Mouse (Mus musculus): ENCODE measurements around the gene Gpr152. TPM values are rescaled to one million over a fixed set of nuclear protein-coding genes. Genes with fewer than 3 reads are reported as not detected.

Gene Gpr152
- polyA plus RNA-seq, 1 experiment from 2014 or later: not detected

GRCm38 (mm10) chr19:4149764-4150461 lies 10.3 kb downstream of the Gpr152 start:
- H3K9ac ChIP-seq (replicated peaks): peak overlapping the region; percentile 94; the same call in 1 of the 2 replicates

GRCm38 (mm10) chr19:4150567-4151487 lies 11.2 kb downstream of the Gpr152 start:
- Histone ChIP-seq H3K27ac (ENCODE audit: low read depth) (no peak overlapping the region), H3K4me1 (ENCODE audit: insufficient read depth) (peaks cover 45% of the 10 kb centered on the region), H3K9me3 (ENCODE audit: low read length) (no peaks in the 10 kb centered on the region), H3K9ac (replicated peaks) (no peak overlapping the region), H3K36me3 (replicated peaks; ENCODE audit: insufficient read depth, low read length) (peaks cover 30% of the 10 kb centered on the region), H3K4me3 (ENCODE audit: low read depth, low read length) (no peak overlapping the region), H3K4me2 (ENCODE audit: low read depth, low read length) (no peak overlapping the region), H3K27me3 (ENCODE audit: insufficient read depth, low read length) (no peaks in the 10 kb centered on the region)
- DNase-seq (no peak), ATAC-seq (no peak)
- 88% methylated on average over 22 of the region's 22 CpGs for WGBS (ENCODE audit: insufficient replicate concordance)
- TF ChIP-seq CTCF (IDR thresholded peaks at IDR 0.05; ENCODE audit: low read depth) (no peak), EP300 (IDR thresholded peaks at IDR 0.05; ENCODE audit: low read depth) (no peak)

More at GRCm38 (mm10) chr19:4149764-4150461, 10.3 kb downstream of the Gpr152 start:
- peak overlapping the region; percentile 89 for H3K4me2 ChIP-seq (ENCODE audit: low read depth, low read length)
- 89% methylated on average over 17 of the region's 17 CpGs for WGBS (ENCODE audit: insufficient replicate concordance)
- no peaks in the 10 kb centered on the region for H3K9me3 ChIP-seq (ENCODE audit: low read length)
- TF ChIP-seq EP300 (IDR thresholded peaks at IDR 0.05; ENCODE audit: low read depth) (no peak), CTCF (IDR thresholded peaks at IDR 0.05; ENCODE audit: low read depth) (no peak)
- H3K27me3 ChIP-seq (ENCODE audit: insufficient read depth, low read length): no peaks in the 10 kb centered on the region
- H3K4me1 ChIP-seq (ENCODE audit: insufficient read depth): peaks cover 48% of the 10 kb centered on the region
- no peak overlapping the region for H3K27ac ChIP-seq (ENCODE audit: low read depth)
- ATAC-seq (no peak), DNase-seq (no peak)
- H3K4me3 ChIP-seq (ENCODE audit: low read depth, low read length): peak overlapping the region; percentile 86; the same call in 1 of the 2 replicates
- H3K36me3 ChIP-seq (replicated peaks; ENCODE audit: insufficient read depth, low read length): peaks cover 30% of the 10 kb centered on the region

DNA sequence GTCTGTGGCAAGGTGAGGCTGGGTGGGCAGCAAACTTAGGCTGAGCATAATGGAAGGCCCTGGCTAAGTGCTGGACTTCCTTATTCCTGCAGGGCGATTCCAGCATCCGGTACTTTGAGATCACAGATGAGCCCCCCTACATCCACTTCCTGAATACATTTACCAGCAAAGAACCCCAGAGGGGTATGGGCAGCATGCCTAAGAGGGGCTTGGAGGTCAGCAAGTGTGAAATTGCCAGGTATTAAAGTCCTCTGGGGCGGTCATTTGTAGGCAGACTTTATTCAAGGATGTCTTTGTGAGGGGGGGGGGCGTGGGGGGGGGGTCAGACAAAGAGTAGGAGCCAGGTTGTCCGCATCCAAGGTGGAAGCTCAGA lies 11.9 kb downstream of the Gpr152 start:
- H3K4me3 ChIP-seq (ENCODE audit: low read depth, low read length): no peak overlapping the region
- H3K9me3 ChIP-seq (ENCODE audit: low read length): no peaks in the 10 kb centered on the region
- no peak for DNase-seq
- H3K9ac ChIP-seq (replicated peaks): no peak overlapping the region
- H3K27me3 ChIP-seq (ENCODE audit: insufficient read depth, low read length): no peaks in the 10 kb centered on the region
- peaks cover 36% of the 10 kb centered on the region for H3K36me3 ChIP-seq (replicated peaks; ENCODE audit: insufficient read depth, low read length)
- no peak overlapping the region for H3K4me2 ChIP-seq (ENCODE audit: low read depth, low read length)
- TF ChIP-seq EP300 (IDR thresholded peaks at IDR 0.05; ENCODE audit: low read depth): no peak
- no peak for TF ChIP-seq CTCF (IDR thresholded peaks at IDR 0.05; ENCODE audit: low read depth)
- 71% methylated on average over 4 of the region's 5 CpGs for WGBS (ENCODE audit: insufficient replicate concordance)
- no peak for ATAC-seq
- H3K4me1 ChIP-seq (ENCODE audit: insufficient read depth): peaks cover 42% of the 10 kb centered on the region
- H3K27ac ChIP-seq (ENCODE audit: low read depth): no peak overlapping the region

- ATAC-seq (no peak), DNase-seq (no peak)
- Histone ChIP-seq H3K4me2 (ENCODE audit: low read depth, low read length) (no peak overlapping the region), H3K9me3 (ENCODE audit: low read length) (no peaks in the 10 kb centered on the region), H3K4me1 (ENCODE audit: insufficient read depth) (peaks cover 38% of the 10 kb centered on the region), H3K4me3 (ENCODE audit: low read depth, low read length) (no peak overlapping the region), H3K27me3 (ENCODE audit: insufficient read depth, low read length) (no peaks in the 10 kb centered on the region), H3K27ac (ENCODE audit: low read depth) (no peak overlapping the region), H3K9ac (replicated peaks) (no peak overlapping the region), H3K36me3 (replicated peaks; ENCODE audit: insufficient read depth, low read length) (peaks cover 40% of the 10 kb centered on the region)
- WGBS (ENCODE audit: insufficient replicate concordance): 78% methylated on average over 5 of the region's 5 CpGs
- no peak for TF ChIP-seq CTCF (IDR thresholded peaks at IDR 0.05; ENCODE audit: low read depth)
- no peak for TF ChIP-seq EP300 (IDR thresholded peaks at IDR 0.05; ENCODE audit: low read depth)
Observed at GRCm38 (mm10) chr19:4151898-4152297, 12.3 kb downstream of the Gpr152 start.

DNA sequence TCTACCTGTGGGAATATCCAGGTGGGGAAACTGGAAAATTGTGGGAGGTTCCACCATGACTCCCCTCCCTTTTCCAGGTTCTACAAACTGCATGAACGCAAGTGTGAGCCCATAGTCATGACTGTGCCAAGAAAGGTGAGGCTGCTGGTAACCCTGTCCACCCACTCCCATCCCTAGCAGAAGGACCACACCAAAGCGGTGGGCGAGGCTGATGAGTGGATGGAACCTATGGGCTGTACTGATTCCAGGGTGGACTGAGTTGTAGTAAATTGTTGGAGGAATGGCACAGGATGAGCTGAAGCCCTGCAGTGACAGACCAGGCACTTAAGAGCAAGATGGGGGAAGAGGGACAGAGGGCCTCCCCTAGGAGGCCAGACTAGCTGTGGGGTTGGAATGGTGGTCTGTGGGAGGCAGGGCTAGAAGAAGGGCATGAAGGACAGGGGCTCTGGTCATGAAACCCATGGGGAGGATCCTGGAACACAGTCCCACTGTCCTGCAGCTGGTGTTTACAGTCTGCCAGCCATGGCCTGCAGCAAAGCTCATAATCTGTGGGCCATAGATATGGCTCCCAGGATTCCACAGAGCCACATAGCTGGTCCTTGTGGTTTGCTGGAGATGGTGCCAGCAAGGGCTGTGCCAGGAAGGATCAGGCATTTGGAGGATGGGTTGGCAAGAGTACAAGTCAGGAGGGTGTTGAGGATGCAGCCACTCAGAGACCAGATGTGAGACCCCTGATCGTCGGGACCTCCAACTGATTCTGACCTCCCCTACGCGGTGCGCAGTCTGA lies 13.1 kb downstream of the Gpr152 start:
- DNase-seq (no peak), ATAC-seq (no peak)
- no peaks in the 10 kb centered on the region for H3K27me3 ChIP-seq (ENCODE audit: insufficient read depth, low read length)
- no peak overlapping the region for H3K4me3 ChIP-seq (ENCODE audit: low read depth, low read length)
- no peak overlapping the region for H3K9ac ChIP-seq (replicated peaks)
- peaks cover 33% of the 10 kb centered on the region for H3K4me1 ChIP-seq (ENCODE audit: insufficient read depth)
- H3K36me3 ChIP-seq (replicated peaks; ENCODE audit: insufficient read depth, low read length): peaks cover 47% of the 10 kb centered on the region
- no peak overlapping the region for H3K4me2 ChIP-seq (ENCODE audit: low read depth, low read length)
- WGBS (ENCODE audit: insufficient replicate concordance): 79% methylated on average over 8 of the region's 8 CpGs
- TF ChIP-seq EP300 (IDR thresholded peaks at IDR 0.05; ENCODE audit: low read depth) (no peak), CTCF (IDR thresholded peaks at IDR 0.05; ENCODE audit: low read depth) (no peak)
- no peaks in the 10 kb centered on the region for H3K9me3 ChIP-seq (ENCODE audit: low read length)
- no peak overlapping the region for H3K27ac ChIP-seq (ENCODE audit: low read depth)

Data from liver, postnatal 0 days (tissue).